Comparison of ENCODE assay signal across 7 mouse cellular contexts in the genomic region with DNA sequence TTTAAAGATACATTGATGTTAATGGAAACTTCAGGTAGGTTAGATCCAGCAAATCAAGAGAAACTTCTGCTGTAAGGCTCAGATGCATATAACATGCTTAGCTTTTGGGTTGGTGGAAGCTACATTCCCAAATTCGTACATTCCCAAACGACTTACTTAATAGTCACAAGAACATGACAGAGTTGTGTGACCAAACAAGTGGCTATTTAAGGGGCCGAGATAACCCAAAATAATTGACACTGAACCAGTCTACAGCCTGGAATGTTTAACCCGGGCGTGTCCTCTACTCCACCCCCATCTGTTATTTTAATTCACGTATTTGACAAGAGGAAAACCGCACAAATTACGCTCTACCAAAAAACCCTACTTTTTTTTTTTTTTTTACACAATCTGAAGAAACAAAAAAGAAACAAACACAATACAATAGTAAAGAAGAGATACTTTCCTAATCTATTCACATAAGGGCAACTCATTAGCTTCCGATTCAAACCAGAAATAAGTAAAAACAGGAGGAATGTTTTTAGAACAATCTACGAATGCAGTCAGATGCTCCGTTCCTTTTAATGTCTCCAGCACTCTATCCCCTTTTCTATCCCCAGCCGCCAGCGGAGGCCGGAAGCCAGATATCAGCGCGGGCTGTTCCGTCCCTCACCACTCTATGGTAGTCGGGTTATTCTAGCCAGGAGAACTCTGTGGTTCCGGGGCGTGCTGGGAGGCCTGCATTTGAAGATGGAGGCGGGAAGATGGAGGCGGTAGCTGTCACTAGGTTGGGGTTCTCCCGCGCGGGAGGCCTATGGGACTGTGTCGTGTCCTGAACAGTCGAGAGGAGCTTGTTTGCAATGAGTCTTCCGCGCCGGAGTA. TPM values are rescaled to one million over a fixed set of nuclear protein-coding genes. Genes with fewer than 3 reads are reported as not detected.
DNase-seq lines count a peak whose midpoint lies in the region; ATAC-seq lines count a peak whose summit lies in the region.

TSS of gene Polq (plus strand) at position 726 of the 861 bp plus-strand sequence.

- H3K4me3 ChIP-seq in embryonic facial prominence, embryonic 12.5 days = peak within 1 kb of the TSS; percentile 94
- peak within 1 kb of the TSS; percentile 96 for H3K4me3 ChIP-seq in limb, embryonic 11.5 days (ENCODE audit: low read depth, low read length)
- peak within 1 kb of the TSS; percentile 77 for H3K4me3 ChIP-seq in midbrain, embryonic 14.5 days (replicated peaks; ENCODE audit: low read depth, low read length)

- no peaks in the 10 kb centered on the region for H3K27me3 ChIP-seq in embryonic facial prominence, embryonic 12.5 days
- no peaks in the 10 kb centered on the region for H3K27me3 ChIP-seq in limb, embryonic 11.5 days (ENCODE audit: control insufficient read depth, insufficient read depth, low read length)
- no peaks in the 10 kb centered on the region for H3K27me3 ChIP-seq in midbrain, embryonic 14.5 days (ENCODE audit: control insufficient read depth, insufficient read depth, low read length)

- no peak within 1 kb of the TSS for H3K27ac ChIP-seq in embryonic facial prominence, embryonic 12.5 days
- no peak within 1 kb of the TSS for H3K27ac ChIP-seq in limb, embryonic 11.5 days (replicated peaks; ENCODE audit: low read depth, low read length)
- no peak within 1 kb of the TSS for H3K27ac ChIP-seq in midbrain, embryonic 14.5 days (replicated peaks; ENCODE audit: low read depth, low read length)

- peak; percentile 95 for ATAC-seq in embryonic facial prominence, embryonic 12.5 days (ENCODE audit: insufficient number of reproducible peaks, insufficient read depth, low FRiP score, low TSS enrichment)
- peak; percentile 94 for ATAC-seq in limb, embryonic 11.5 days (ENCODE audit: insufficient number of reproducible peaks, low FRiP score, low TSS enrichment, low read depth)
- peak; percentile 97 for ATAC-seq in midbrain, embryonic 14.5 days (ENCODE audit: low FRiP score, low TSS enrichment)

- peaks cover 7% of the 10 kb centered on the region for H3K4me1 ChIP-seq in embryonic facial prominence, embryonic 12.5 days
- H3K4me1 ChIP-seq in limb, embryonic 11.5 days (ENCODE audit: control insufficient read depth, insufficient read depth, low read length) = no peaks in the 10 kb centered on the region
- H3K4me1 ChIP-seq in midbrain, embryonic 14.5 days (ENCODE audit: control insufficient read depth, insufficient read depth, low read length) = peaks cover 10% of the 10 kb centered on the region

- 6% methylated on average over 30 of the region's 30 CpGs for WGBS in embryonic facial prominence, embryonic 12.5 days
- WGBS in limb, embryonic 11.5 days = 6% methylated on average over 30 of the region's 30 CpGs
- WGBS in midbrain, embryonic 14.5 days = 7% methylated on average over 30 of the region's 30 CpGs

- peak within 1 kb of the TSS; percentile 89 for H3K4me2 ChIP-seq in embryonic facial prominence, embryonic 12.5 days (replicated peaks)
- H3K4me2 ChIP-seq in limb, embryonic 11.5 days (ENCODE audit: low read depth, severe bottlenecking) = peak within 1 kb of the TSS; percentile 76
- H3K4me2 ChIP-seq in midbrain, embryonic 14.5 days (ENCODE audit: low read length) = peak within 1 kb of the TSS; percentile 93

- H3K9me3 ChIP-seq in embryonic facial prominence, embryonic 12.5 days = no peaks in the 10 kb centered on the region
- no peaks in the 10 kb centered on the region for H3K9me3 ChIP-seq in limb, embryonic 11.5 days (ENCODE audit: control insufficient read depth, low read length)
- H3K9me3 ChIP-seq in midbrain, embryonic 14.5 days (ENCODE audit: control insufficient read depth, low read length) = no peaks in the 10 kb centered on the region

- 0 out of 2 replicates have a peak, but pooled peaks cover 3% of the 10 kb centered on the region for H3K36me3 ChIP-seq in embryonic facial prominence, embryonic 12.5 days
- H3K36me3 ChIP-seq in limb, embryonic 11.5 days (ENCODE audit: control insufficient read depth, insufficient read depth, low read length) = no peaks in the 10 kb centered on the region
- H3K36me3 ChIP-seq in midbrain, embryonic 14.5 days (ENCODE audit: control insufficient read depth, insufficient read depth, low read length) = no peaks in the 10 kb centered on the region

- peak; percentile 90 for DNase-seq in adrenal gland, postnatal 25 days
- peak; percentile 99 for DNase-seq in heart, adult 11 months
- DNase-seq in kidney, adult 18-20 months = peak; percentile 88
- peak; percentile 95 for DNase-seq in limb, embryonic 11.5 days (ENCODE audit: low spot score)
- DNase-seq in midbrain, embryonic 14.5 days = peak; percentile 97
- peak; percentile 79 to 87 for DNase-seq in spleen, adult 18-20 months

- peak within 1 kb of the TSS; percentile 77 for H3K9ac ChIP-seq in embryonic facial prominence, embryonic 12.5 days
- peak within 1 kb of the TSS; percentile 82 for H3K9ac ChIP-seq in limb, embryonic 11.5 days (ENCODE audit: low read length)
- peak within 1 kb of the TSS; percentile 60 for H3K9ac ChIP-seq in midbrain, embryonic 14.5 days (replicated peaks; ENCODE audit: low read length)

RNA-seq across cellular contexts. Expression of gene Polq, which starts in this region (rescaled TPM):
- total RNA-seq in adrenal gland, postnatal 25 days (2021) = 1.0 and 2.1 TPM in 2 replicates
- polyA plus RNA-seq in embryonic facial prominence, embryonic 12.5 days (2016; fragmentation: Nextera tagmentation; extraction: Ambion mirVana) = 10.2 and 11.7 TPM in 2 replicates
- 12.8 and 13.7 TPM in 2 replicates for polyA plus RNA-seq in limb, embryonic 11.5 days (2014; fragmentation: Nextera tagmentation; extraction: Ambion mirVana)
- polyA plus RNA-seq in midbrain, embryonic 14.5 days (2014; fragmentation: Nextera tagmentation; extraction: Ambion mirVana) = 2.5 and 3.4 TPM in 2 replicates
